Mouse (Mus musculus): Measurements from ENCODE around the gene Clcn6. TPM values are rescaled to one million over a fixed set of nuclear protein-coding genes. Genes with fewer than 3 reads are reported as not detected.

Clcn6 gene
- polyA plus RNA-seq, 1 experiment from 2014 or later = 5.8 TPM

DNA sequence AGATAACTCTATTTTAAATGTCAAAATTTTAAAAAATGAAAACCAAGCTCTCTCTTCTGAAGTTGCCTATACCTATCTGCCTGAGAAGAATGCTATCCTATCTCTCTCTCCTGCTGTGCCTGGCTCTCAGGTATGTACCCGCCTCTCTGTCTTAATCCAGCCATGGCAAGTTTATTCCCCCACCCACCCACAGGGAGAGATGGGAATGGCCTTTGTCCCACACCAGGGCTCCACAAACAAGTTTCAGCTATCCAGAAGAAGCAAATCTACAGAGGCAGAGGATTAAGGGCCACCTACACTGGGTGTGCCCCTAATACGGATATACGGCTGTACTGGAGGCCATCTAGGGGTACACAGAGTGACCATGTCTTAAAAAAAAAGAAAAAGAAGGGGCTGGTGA is 3.2 kb downstream of the Clcn6 start:
- Histone ChIP-seq H3K4me1 (peaks cover 24% of the 10 kb centered on the region), H3K4me2 (no peak overlapping the region), H3K27me3 (replicated peaks) (no peaks in the 10 kb centered on the region), H3K9me3 (no peaks in the 10 kb centered on the region), H3K36me3 (peaks cover 38% of the 10 kb centered on the region), H3K4me3 (no peak overlapping the region), H3K9ac (no peak overlapping the region), H3K27ac (replicated peaks) (no peak overlapping the region)
- ATAC-seq (ENCODE audit: extremely low read depth, insufficient number of reproducible peaks, low FRiP score, low TSS enrichment) = no peak
- 79% methylated on average over 3 of the region's 3 CpGs for WGBS

DNA sequence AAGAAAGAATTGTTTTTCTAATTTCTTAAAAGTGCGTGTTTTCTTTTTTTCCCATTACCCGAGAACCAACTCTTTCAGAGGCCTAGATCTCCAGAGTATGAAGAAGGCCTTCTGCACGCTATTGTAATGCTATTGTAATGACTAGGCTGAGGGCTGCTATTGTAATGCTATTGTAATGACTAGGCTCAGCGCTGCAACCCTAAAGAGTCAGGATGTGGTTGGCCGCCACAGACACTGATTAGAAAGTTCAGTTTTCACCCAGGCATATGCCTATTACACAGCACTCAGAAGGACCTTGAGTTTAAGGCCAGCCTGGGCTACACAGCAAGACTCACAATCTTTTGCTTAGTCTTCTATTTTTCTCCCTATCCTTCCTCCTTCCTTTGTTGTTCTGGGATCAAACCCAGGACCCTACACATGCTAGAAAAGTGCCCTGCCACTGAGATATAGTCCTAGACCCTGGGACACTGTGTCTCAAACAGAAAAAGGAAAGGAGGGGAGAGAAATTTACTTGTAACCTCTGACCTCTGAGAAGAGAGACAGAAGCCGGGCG is 4.7 kb downstream of the Clcn6 start:
- WGBS = 82% methylated on average over 7 of the region's 7 CpGs
- Histone ChIP-seq H3K9ac (no peak overlapping the region), H3K27me3 (replicated peaks) (no peaks in the 10 kb centered on the region), H3K27ac (replicated peaks) (no peak overlapping the region), H3K4me2 (no peak overlapping the region), H3K4me1 (peaks cover 10% of the 10 kb centered on the region), H3K9me3 (no peaks in the 10 kb centered on the region), H3K36me3 (peaks cover 49% of the 10 kb centered on the region), H3K4me3 (no peak overlapping the region)
- no peak for ATAC-seq (ENCODE audit: extremely low read depth, insufficient number of reproducible peaks, low FRiP score, low TSS enrichment)

DNA sequence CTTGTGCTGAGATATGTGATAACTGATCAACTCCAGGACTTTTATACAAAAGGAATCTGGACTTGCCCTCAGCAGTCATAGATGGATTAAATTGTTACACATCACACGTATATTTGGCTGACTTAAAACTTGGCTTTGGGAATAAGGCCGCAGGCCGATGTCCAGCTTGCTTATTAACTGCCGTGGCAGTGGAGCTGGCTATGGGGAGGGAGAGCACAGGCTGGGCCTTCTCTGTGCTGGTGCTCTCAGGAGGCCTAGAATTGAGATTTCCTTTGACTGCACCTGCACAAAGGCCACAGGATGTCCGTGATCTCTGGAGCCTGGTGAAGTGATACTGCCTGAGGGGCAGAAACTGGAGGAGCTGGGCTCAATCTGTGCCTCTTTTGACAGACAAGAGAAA is 8.1 kb downstream of the Clcn6 start:
- Histone ChIP-seq H3K36me3 (peaks cover 71% of the 10 kb centered on the region), H3K9ac (no peak overlapping the region), H3K9me3 (no peaks in the 10 kb centered on the region), H3K4me3 (no peak overlapping the region), H3K27ac (replicated peaks) (no peak overlapping the region), H3K4me2 (no peak overlapping the region), H3K4me1 (no peaks in the 10 kb centered on the region), H3K27me3 (replicated peaks) (no peaks in the 10 kb centered on the region)
- ATAC-seq (ENCODE audit: extremely low read depth, insufficient number of reproducible peaks, low FRiP score, low TSS enrichment) = no peak
- WGBS = 93% methylated on average over 5 of the region's 5 CpGs

DNA sequence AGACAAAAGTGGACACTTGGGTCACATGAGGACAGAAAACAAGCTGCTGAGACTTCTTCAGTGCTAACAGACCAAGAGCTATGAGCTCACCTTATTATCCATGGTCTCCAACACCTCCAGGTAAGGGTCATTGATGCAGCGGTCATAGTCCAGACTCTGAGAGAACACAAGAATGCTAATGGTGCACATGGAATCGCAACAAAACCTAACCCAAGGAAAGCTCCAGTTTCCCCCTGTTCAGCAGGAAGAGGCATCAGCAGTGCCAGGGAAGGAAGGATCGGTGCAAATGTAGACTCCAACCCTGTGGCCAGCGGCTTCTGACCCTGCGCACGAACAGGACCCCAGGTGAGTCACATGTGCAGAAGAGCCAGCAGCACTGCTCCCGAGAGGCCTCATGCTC is 9.3 kb downstream of the Clcn6 start:
- Histone ChIP-seq H3K4me1 (no peaks in the 10 kb centered on the region), H3K4me2 (no peak overlapping the region), H3K4me3 (no peak overlapping the region), H3K27ac (replicated peaks) (no peak overlapping the region), H3K9me3 (no peaks in the 10 kb centered on the region), H3K9ac (no peak overlapping the region), H3K27me3 (replicated peaks) (no peaks in the 10 kb centered on the region), H3K36me3 (peaks cover 71% of the 10 kb centered on the region)
- no peak for ATAC-seq (ENCODE audit: extremely low read depth, insufficient number of reproducible peaks, low FRiP score, low TSS enrichment)
- 93% methylated on average over 7 of the region's 7 CpGs for WGBS

GRCm38 (mm10) chr4:148024003-148024402 is 14.6 kb downstream of the Clcn6 start:
- Histone ChIP-seq H3K27me3 (replicated peaks) (no peaks in the 10 kb centered on the region), H3K9ac (no peak overlapping the region), H3K4me2 (no peak overlapping the region), H3K27ac (replicated peaks) (no peak overlapping the region), H3K36me3 (peaks cover 96% of the 10 kb centered on the region), H3K9me3 (no peaks in the 10 kb centered on the region), H3K4me3 (no peak overlapping the region), H3K4me1 (no peaks in the 10 kb centered on the region)
- ATAC-seq (ENCODE audit: extremely low read depth, insufficient number of reproducible peaks, low FRiP score, low TSS enrichment) = no peak
- WGBS = 82% methylated on average over 3 of the region's 3 CpGs

- ATAC-seq (ENCODE audit: extremely low read depth, insufficient number of reproducible peaks, low FRiP score, low TSS enrichment) = no peak
- WGBS = 83% methylated on average over 2 of the region's 2 CpGs
- Histone ChIP-seq H3K9ac (no peak overlapping the region), H3K36me3 (peaks cover 99% of the 10 kb centered on the region), H3K27me3 (replicated peaks) (no peaks in the 10 kb centered on the region), H3K27ac (replicated peaks) (no peak overlapping the region), H3K4me1 (no peaks in the 10 kb centered on the region), H3K4me3 (no peak overlapping the region), H3K4me2 (no peak overlapping the region), H3K9me3 (no peaks in the 10 kb centered on the region)
Measured at GRCm38 (mm10) chr4:148018410-148018809, 20.2 kb downstream of the Clcn6 start.

DNA sequence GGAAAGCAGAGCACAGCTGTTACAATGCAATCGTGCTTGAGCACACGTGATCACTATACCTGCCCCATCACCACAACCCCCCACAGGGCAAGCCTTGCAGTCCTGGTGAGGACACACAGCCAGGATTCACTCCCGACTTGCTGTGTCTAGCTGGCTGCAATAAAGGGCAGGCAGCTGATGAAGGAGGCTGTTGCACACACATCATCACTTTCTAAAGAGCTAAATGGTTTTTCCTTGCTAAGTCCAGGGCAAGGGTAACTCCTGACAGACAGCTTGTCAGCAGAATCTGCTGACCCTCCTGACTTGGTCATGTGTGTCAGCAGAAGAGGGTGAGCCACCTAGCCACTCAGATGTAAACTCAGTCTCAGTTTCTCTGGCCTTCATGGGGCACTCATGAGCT is 21.6 kb downstream of the Clcn6 start:
- Histone ChIP-seq H3K4me3 (no peak overlapping the region), H3K9ac (no peak overlapping the region), H3K9me3 (no peaks in the 10 kb centered on the region), H3K4me2 (no peak overlapping the region), H3K27me3 (replicated peaks) (no peaks in the 10 kb centered on the region), H3K27ac (replicated peaks) (no peak overlapping the region), H3K4me1 (no peaks in the 10 kb centered on the region), H3K36me3 (peaks cover 99% of the 10 kb centered on the region)
- no peak for ATAC-seq (ENCODE audit: extremely low read depth, insufficient number of reproducible peaks, low FRiP score, low TSS enrichment)
- 65% methylated on average over 3 of the region's 3 CpGs for WGBS

DNA sequence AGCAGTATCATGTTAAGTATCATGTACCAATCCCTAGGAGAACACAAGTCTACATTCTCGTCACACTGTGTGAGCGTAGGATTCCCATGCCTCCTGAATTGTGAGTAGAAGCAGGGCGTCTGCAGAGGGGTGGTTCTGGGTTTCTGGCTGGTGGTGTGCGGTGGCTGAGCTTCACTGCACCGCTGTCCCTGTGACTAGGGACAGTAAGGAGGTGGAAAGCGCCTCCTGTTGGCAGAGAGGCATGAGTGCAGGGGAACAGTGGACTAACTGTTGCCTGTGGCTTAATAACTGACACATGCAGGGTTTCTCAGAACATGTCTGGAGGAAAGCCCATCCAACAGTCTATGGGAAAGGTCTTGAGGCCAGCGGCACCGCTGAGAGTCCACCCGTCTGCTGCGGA is 23.2 kb downstream of the Clcn6 start:
- H3K4me1 ChIP-seq = no peaks in the 10 kb centered on the region
- 78% methylated on average over 10 of the region's 10 CpGs for WGBS
- no peaks in the 10 kb centered on the region for H3K9me3 ChIP-seq

GRCm38 (mm10) chr4:148012216-148012615 is 26.4 kb downstream of the Clcn6 start:
- no peak overlapping the region for H3K4me2 ChIP-seq
- H3K27ac ChIP-seq (replicated peaks) = no peak overlapping the region
- H3K9me3 ChIP-seq = no peaks in the 10 kb centered on the region
- no peak for ATAC-seq (ENCODE audit: extremely low read depth, insufficient number of reproducible peaks, low FRiP score, low TSS enrichment)
- no peak overlapping the region for H3K4me3 ChIP-seq
- no peaks in the 10 kb centered on the region for H3K4me1 ChIP-seq
- H3K36me3 ChIP-seq = peaks cover 100% of the 10 kb centered on the region
- no peak overlapping the region for H3K9ac ChIP-seq
- H3K27me3 ChIP-seq (replicated peaks) = no peaks in the 10 kb centered on the region
- WGBS = 82% methylated on average over 4 of the region's 4 CpGs

More for the DNA sequence above, 23.2 kb downstream of the Clcn6 start:
- Histone ChIP-seq H3K4me3 (no peak overlapping the region), H3K27ac (replicated peaks) (no peak overlapping the region), H3K36me3 (peaks cover 99% of the 10 kb centered on the region), H3K9ac (no peak overlapping the region), H3K4me2 (no peak overlapping the region), H3K27me3 (replicated peaks) (no peaks in the 10 kb centered on the region)
- no peak for ATAC-seq (ENCODE audit: extremely low read depth, insufficient number of reproducible peaks, low FRiP score, low TSS enrichment)

DNA sequence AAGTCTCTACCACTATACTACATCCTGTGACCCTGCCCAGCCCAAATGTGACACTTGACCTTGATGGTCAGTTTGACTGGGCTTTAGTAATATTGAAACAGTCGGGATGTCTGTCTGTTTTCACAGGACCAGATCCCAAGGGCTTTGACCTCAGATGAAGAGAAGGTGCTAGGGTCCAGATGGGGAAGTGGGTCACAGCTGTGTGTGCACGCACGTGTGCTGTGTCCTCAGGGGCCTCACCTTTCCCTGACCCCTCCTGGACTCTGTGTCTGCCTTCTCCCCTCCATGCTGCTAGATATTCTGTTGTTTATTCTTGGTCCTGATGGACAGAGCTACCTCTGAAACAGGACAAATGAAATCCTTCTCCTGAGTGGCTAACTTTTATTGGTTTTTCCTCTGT is 27.3 kb downstream of the Clcn6 start:
- no peak for ATAC-seq (ENCODE audit: extremely low read depth, insufficient number of reproducible peaks, low FRiP score, low TSS enrichment)
- WGBS = 76% methylated on average over 3 of the region's 3 CpGs

GRCm38 (mm10) chr4:148009641-148010040 is 29.0 kb downstream of the Clcn6 start:
- WGBS = 57% methylated on average over 2 of the region's 2 CpGs
- ATAC-seq (ENCODE audit: extremely low read depth, insufficient number of reproducible peaks, low FRiP score, low TSS enrichment) = no peak

More for the DNA sequence above, 27.3 kb downstream of the Clcn6 start:
- no peak overlapping the region for H3K4me2 ChIP-seq
- no peaks in the 10 kb centered on the region for H3K27me3 ChIP-seq (replicated peaks)
- no peak overlapping the region for H3K9ac ChIP-seq
- H3K36me3 ChIP-seq = peaks cover 100% of the 10 kb centered on the region
- no peaks in the 10 kb centered on the region for H3K9me3 ChIP-seq
- H3K27ac ChIP-seq (replicated peaks) = no peak overlapping the region
- no peak overlapping the region for H3K4me3 ChIP-seq
- H3K4me1 ChIP-seq = no peaks in the 10 kb centered on the region

DNA sequence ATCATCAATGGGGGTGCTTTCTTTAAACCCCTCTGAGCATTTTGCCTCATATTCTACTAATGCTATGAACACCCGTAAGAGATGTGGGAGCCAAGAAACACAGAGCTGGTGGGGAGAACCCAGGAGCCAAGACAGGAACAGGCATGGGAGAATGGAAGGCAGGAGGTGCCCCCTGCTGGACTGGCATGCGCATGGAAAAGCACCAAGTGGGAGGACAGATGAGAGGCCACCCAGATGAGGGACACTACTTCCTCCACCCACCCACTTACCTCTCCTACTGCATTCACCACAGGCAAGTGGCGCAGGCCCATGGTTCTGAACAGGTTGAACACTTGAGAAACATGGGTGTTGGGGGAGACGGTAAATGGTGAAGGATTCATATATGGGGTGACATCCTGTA is 30.2 kb downstream of the Clcn6 start:
- Histone ChIP-seq H3K9me3 (no peaks in the 10 kb centered on the region), H3K4me1 (no peaks in the 10 kb centered on the region), H3K4me2 (no peak overlapping the region), H3K27ac (replicated peaks) (no peak overlapping the region), H3K27me3 (replicated peaks) (no peaks in the 10 kb centered on the region), H3K4me3 (no peak overlapping the region), H3K9ac (no peak overlapping the region), H3K36me3 (peaks cover 97% of the 10 kb centered on the region)
- WGBS = 74% methylated on average over 4 of the region's 4 CpGs
- no peak for ATAC-seq (ENCODE audit: extremely low read depth, insufficient number of reproducible peaks, low FRiP score, low TSS enrichment)

More at GRCm38 (mm10) chr4:148009641-148010040, 29.0 kb downstream of the Clcn6 start:
- Histone ChIP-seq H3K4me3 (no peak overlapping the region), H3K27ac (replicated peaks) (no peak overlapping the region), H3K27me3 (replicated peaks) (no peaks in the 10 kb centered on the region), H3K36me3 (peaks cover 99% of the 10 kb centered on the region), H3K4me1 (no peaks in the 10 kb centered on the region), H3K9ac (no peak overlapping the region), H3K4me2 (no peak overlapping the region), H3K9me3 (no peaks in the 10 kb centered on the region)

All from heart, embryonic 13.5 days (tissue).